Mouse (Mus musculus): ENCODE measurements around the gene Wdr1.

- TF ChIP-seq POLR2A (IDR thresholded peaks at IDR 0.05; ENCODE audit: extremely low read depth, insufficient read depth, low read length) (no peak), CTCF (IDR thresholded peaks at IDR 0.05; ENCODE audit: extremely low read depth, insufficient read depth, low read length) (no peak)
These were observed 63.7 kb downstream of the Wdr1 start for GRCm38 (mm10) chr5:38499316-38499811.

Data from cortical plate, adult 2 months (tissue).